Mouse (Mus musculus): Measurements from ENCODE around the gene Nudc.

The Nudc gene

DNA sequence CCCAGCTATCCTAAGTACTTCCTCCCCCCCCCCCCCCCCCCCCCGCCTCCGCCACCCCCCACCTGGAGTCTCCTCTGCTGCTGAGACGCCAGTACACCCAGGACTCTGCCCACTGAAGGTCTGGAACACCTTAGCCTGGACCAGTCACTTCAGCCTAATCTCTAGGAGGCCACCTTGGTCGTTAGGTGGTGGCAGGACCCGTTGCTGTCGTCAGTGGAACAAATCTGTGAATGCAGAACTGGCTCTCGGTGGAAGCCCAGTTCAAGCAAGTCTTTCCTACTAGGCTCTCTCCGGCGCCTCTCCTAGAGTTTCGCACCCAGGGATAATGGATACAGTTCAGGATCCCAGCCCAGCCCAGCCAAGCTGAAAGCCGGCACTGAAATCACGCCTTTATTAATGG lies 51.9 kb downstream of the Nudc start:
- CTCF ChIA-PET: interaction anchor here (1.2 kb wide), 1 partner anchor 14 kb away, joined by 3 read pairs; the partner anchor contains the start of gene Tent5b

DNA sequence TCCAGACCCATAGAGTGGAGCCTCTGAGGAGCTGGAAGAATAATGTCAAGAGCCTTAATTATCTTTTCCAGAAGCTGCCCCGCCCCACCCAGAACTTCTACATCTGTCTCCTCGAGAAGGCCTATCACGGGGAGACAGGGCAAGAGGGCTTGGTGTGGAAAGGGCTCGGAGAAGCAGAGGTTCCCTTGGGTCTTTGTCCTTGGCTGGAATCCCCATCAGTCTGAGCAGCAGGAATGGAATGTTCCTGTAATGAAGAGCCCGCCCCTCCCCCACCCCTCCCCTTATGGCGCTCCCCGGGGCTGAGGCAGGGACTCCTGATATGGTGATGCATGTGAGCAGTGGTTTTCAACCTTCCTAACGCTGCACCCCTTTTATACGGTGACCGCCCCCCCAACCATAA lies 54.0 kb downstream of the Nudc start:
- CTCF ChIA-PET: no interaction called here

DNA sequence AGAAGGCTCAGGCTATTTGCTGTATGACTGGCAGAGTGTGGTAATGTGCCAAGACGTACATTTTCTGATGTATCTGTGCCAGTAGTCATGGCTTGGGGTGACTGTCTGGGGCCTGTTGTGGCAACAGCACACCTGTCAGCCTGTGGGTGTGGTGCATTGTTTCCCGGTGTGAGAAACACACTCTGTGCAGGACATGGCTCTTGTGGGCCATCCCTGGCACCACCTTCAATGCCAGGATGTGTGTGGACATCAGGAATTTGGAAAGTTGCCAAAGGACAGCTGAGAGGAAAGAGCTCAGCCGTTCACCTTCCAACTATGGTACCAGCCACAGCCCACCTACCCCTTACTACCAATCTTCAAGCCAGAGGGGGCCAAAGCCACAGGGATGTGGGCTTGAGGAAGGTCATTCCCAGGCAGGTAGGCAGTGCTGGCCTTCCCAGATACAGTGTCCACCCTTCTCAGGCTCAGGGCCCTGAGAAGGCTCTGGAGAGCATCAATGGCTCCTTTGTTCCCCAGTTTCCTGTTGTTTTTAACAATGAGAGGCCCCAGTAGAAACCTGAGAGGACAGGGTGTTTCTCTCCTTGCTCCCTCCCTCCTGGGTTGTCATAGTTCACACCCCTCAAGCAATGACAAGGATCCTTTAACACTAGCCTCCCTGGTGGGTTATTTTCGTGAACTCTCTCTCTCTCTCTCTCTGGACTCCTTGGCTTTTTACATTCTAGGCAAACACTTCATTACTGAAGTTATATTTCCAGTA lies 56.1 kb downstream of the Nudc start:
- CTCF ChIA-PET: interaction anchor here (0.7 kb wide), 1 partner anchor 477 kb away, joined by 13 read pairs; no protein-coding TSS in a partner anchor

DNA sequence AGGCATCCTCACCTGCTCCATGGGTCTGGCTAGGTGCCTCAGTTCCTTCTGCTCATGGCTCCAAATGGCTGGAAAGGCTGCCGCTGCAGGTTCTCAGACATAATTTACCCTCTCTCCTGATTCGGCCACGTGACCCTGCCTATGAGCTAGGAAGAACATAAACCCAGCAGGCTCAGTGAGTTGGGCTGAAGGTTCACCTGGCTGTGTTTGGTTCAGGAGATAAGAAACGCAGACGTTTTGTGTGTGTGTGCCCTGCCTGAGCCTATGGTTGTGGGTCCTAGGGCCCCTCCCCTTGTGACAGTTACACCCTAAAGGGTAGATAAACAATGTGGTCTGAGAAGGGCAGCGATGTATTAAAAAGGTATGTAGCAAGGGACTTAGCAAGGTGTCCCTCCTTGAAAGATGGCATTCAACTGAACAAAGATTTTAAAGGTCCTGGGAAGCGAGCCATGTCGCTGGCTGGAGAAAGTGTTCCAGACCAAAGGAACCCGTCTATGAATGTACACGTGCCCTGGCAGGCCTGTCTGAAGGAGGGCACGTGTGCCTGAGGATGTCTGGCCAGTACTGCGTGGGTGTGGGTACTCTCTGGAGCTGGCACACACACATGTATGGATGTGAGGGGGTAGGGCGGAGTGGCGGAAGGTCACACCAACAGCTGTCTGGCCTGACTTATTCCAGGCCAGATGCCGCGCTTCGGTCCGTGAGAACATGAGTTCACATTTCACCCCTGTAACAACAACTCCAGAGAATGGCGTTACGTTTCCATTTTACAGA lies 57.0 kb downstream of the Nudc start:
- CTCF ChIA-PET: no interaction called here

DNA sequence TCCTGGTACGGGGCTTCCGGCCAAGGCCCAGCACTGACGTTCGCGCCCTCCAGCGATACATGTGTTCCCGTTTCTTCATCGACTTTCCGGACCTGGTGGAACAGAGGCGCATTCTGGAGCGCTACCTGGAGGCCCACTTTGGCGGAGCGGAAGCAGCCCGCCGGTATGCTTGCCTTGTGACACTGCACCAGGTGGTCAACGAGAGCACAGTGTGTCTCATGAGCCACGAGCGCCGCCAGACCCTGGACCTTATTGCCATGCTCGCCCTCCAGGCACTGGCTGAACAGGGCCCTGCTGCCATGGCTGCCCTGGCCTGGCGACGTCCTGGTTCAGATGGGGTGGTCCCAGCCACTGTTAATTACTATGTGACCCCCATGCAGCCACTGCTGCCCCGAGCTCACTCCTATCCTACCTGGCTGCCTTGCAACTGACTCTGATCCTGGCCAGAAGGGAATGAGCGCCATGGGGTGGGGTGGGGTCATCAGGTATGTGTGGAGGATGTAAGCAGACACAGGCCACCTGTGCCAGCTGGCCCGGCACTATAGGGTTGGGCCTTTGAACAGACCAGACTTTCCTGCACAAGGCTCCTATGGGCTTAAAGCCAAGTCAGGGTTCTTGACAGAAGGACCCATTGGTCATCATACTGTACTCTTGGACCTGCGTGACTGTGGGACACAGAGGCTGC lies 59.0 kb downstream of the Nudc start:
- CTCF ChIA-PET: no interaction called here

DNA sequence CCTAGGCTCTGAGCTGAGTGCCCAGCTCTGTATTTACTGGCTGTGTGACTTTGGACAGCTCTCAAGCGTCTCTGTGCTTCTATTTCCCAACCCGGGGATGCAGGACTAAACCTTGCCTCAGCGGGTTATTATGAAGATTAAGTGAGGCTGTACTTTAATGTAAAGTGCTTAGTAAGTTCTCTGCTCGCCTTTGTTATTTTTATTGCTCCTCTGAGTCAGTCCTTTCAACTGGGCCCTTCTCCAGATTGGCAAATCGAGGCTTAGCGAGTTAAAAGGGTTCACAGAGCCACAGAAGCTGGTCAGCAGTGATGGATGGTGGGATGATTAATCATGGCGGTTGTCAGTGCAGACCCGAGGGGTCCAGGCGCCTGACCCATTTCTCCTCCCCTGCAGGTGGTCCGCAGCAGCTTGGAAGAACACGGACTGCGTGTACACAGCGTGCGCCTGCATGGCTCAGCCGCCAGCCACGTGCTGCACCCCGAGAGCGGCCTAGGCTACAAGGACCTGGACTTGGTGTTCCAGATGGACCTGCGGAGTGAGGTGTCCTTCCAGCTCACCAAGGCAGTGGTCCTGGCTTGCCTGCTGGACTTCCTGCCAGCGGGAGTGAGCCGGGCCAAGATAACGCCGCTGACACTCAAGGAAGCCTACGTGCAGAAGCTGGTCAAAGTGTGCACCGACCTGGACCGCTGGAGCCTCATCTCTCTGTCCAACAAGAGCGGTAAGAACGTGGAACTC lies 59.9 kb downstream of the Nudc start:
- CTCF ChIA-PET: no interaction called here

DNA sequence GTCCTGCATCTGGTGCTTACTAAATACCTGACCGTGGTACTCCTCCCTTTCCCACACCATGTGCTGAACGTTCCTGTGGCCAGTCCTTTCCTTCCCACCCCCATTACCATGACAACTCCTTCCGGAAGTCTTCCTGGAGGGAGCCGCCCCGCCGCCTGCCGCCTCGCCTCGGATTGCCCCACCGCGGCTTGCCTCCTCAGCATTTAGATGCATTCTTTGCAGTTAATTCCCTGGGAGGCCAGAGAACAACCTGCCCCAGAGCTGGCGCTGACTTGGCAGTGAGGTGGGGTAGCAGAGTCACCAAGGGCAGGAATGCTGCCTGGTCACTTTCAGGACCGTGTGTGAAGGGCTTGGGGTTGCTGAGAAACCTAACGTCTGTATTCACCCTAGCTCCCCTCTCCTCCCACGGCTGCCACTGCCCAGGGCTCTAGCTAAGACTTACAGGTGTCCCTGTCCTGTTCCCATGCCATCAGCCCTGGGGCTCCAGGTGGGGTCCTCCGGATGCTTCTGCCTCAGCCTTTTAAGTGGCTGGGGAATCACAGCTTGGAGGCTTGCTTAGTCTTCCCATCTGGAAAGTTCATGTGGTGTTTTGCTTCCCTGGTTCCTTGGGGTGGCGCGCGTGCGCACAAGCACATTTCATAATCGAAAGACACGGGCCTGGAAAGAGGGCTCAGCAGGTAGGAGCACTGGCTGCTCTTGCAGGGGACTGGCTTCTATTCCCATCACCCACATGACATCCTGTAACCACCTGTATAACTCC lies 61.4 kb downstream of the Nudc start:
- CTCF ChIA-PET: no interaction called here

All from spleen, embryonic (tissue).